Mouse (Mus musculus) left cerebral cortex, postnatal 25 days (tissue): ENCODE measurements at regions not wholly inside any gene's neighbourhood (a gene's known extent, or its start where the extent isn't known, plus 50 kb on each side); places are given as distances from the start of the nearest gene placed in this dataset.
A peak's percentile ranks its signal among the peaks of the same experiment; 100 is the strongest.
"Not testable (repeated sequence)": the region's sequence is repeated elsewhere in the genome, so short reads cannot be mapped to it uniquely, and the experiment has no call there.

ENCODE experiments used
- DNase-seq, 2 experiments: peaks; one replicate each; pipeline ENCODE4 v3.0.0; 2022; ENCODE audit warnings: low spot score in 2 of 2, mixed read lengths in 1 of 2
- intact Hi-C: fragments of 180-260 bp; cut with DNase I; formaldehyde crosslinking; loops from one replicate; pipeline ENCODE4 v1.15.1; 2025

GRCm38 (mm10) chr6:22716864-22717557, 158.3 kb upstream of the Ptprz1 start:
- intact Hi-C loops = loop anchor here (5.0 kb wide), 1 partner anchor 160 kb away; the partner anchor contains the start of gene Ptprz1
- peak; percentile 18 to 67 for DNase-seq

GRCm38 (mm10) chr6:22716144-22716856, 159.0 kb upstream of the Ptprz1 start:
- intact Hi-C loops = loop anchor here (5.0 kb wide), 1 partner anchor 161 kb away; the partner anchor contains the start of gene Ptprz1
- peak in 1 of 2 experiments; percentile 6 for DNase-seq

- intact Hi-C loops = no loop called here
- DNase-seq = no peak
These were observed 177.1 kb upstream of the Ptprz1 start for GRCm38 (mm10) chr6:22698187-22698586.

- intact Hi-C loops = no loop called here
- no peak for DNase-seq
These were observed 186.6 kb upstream of the Ptprz1 start for GRCm38 (mm10) chr6:22688678-22689126.

- intact Hi-C loops = no loop called here
- no peak for DNase-seq
These were observed 200.7 kb upstream of the Ptprz1 start for GRCm38 (mm10) chr6:22674586-22674929.

- intact Hi-C loops = no loop called here
- no peak for DNase-seq
These were observed 201.2 kb upstream of the Ptprz1 start for GRCm38 (mm10) chr6:22673919-22674585.

GRCm38 (mm10) chr6:22671524-22671923, 203.8 kb upstream of the Ptprz1 start:
- intact Hi-C loops = no loop called here
- DNase-seq = peak in 1 of 2 experiments; percentile 19

- no peak for DNase-seq
- intact Hi-C loops = no loop called here
These were observed 206.9 kb upstream of the Ptprz1 start for GRCm38 (mm10) chr6:22668190-22668975.

- DNase-seq = not testable (repeated sequence)
These were observed 217.9 kb upstream of the Ptprz1 start for GRCm38 (mm10) chr6:22657401-22657800.

GRCm38 (mm10) chr6:22640100-22640499, 235.2 kb upstream of the Ptprz1 start:
- no peak for DNase-seq

More at GRCm38 (mm10) chr6:22657401-22657800, 217.9 kb upstream of the Ptprz1 start:
- intact Hi-C loops = not testable (repeated sequence)

GRCm38 (mm10) chr6:22635141-22635540, 240.2 kb upstream of the Ptprz1 start:
- intact Hi-C loops = no loop called here
- DNase-seq = no peak

More at GRCm38 (mm10) chr6:22640100-22640499, 235.2 kb upstream of the Ptprz1 start:
- intact Hi-C loops = no loop called here

GRCm38 (mm10) chr6:22634740-22635139, 240.6 kb upstream of the Ptprz1 start:
- intact Hi-C loops = no loop called here
- DNase-seq = no peak

- no peak for DNase-seq
- intact Hi-C loops = no loop called here
These were observed 235.5 kb upstream of the Fam3c start for GRCm38 (mm10) chr6:22591592-22591991.

- DNase-seq = no peak
- intact Hi-C loops = no loop called here
These were observed 228.8 kb upstream of the Fam3c start for GRCm38 (mm10) chr6:22584851-22585250.

GRCm38 (mm10) chr6:22572925-22573324, 216.9 kb upstream of the Fam3c start:
- intact Hi-C loops = no loop called here
- DNase-seq = no peak

GRCm38 (mm10) chr6:22567891-22568290, 211.8 kb upstream of the Fam3c start:
- intact Hi-C loops = no loop called here

GRCm38 (mm10) chr6:22548296-22549245, 192.5 kb upstream of the Fam3c start:
- intact Hi-C loops = no loop called here
- no peak for DNase-seq

More at GRCm38 (mm10) chr6:22567891-22568290, 211.8 kb upstream of the Fam3c start:
- DNase-seq = no peak

- intact Hi-C loops = no loop called here
- DNase-seq = no peak
These were observed 185.6 kb upstream of the Fam3c start for GRCm38 (mm10) chr6:22541603-22542002.
